Mouse (Mus musculus) small intestine, adult 2 months (tissue): ENCODE data around the gene Mfap4. TPM values are rescaled to one million over a fixed set of nuclear protein-coding genes. Genes with fewer than 3 reads are reported as not detected.

Experiments
- H3K27ac ChIP-seq: fragments of 200-500 bp; 2 replicates; pipeline ENCODE4 v1.5.1; 2012; ENCODE audit warnings: low read depth, low read length, control low read depth, inconsistent platforms; ENCODE audit not compliant: insufficient read depth
- H3K27me3 ChIP-seq: fragments of 200-500 bp; 2 replicates; pipeline ENCODE4 v1.6.1; 2012; ENCODE audit warnings: mild to moderate bottlenecking, moderate library complexity, low read length, inconsistent platforms; ENCODE audit not compliant: control insufficient read depth, insufficient read depth
- H3K36me3 ChIP-seq: fragments of 200-500 bp; 2 replicates; pipeline ENCODE4 v1.6.1; 2012; ENCODE audit warnings: mild to moderate bottlenecking, low read length, control low read depth, inconsistent platforms; ENCODE audit not compliant: control insufficient read depth, insufficient read depth
- H3K4me1 ChIP-seq: fragments of 200-500 bp; 2 replicates; pipeline ENCODE4 v1.6.1; 2012; ENCODE audit warnings: low read length, inconsistent platforms, mixed read lengths; ENCODE audit not compliant: control insufficient read depth, insufficient read depth, insufficient read length
- H3K4me3 ChIP-seq: fragments of 200-500 bp; 2 replicates; pipeline ENCODE4 v1.5.1; 2012; ENCODE audit warnings: low read depth, mild to moderate bottlenecking, control low read depth, inconsistent platforms, low read length, moderate library complexity
- CTCF ChIP-seq: fragments of 200-500 bp; IDR thresholded peaks from 2 replicates; pipeline ENCODE4 v1.5.1; 2012; ENCODE audit warnings: low read depth, mild to moderate bottlenecking, control low read depth, inconsistent platforms, low read length, moderate library complexity, mixed read lengths; ENCODE audit not compliant: insufficient replicate concordance, insufficient read length; ENCODE audit errors: extremely low read depth
- POLR2A ChIP-seq: fragments of 200-500 bp; IDR thresholded peaks from 2 replicates; pipeline ENCODE4 v1.6.1; 2012; ENCODE audit warnings: low read depth, mild to moderate bottlenecking, control low read depth, inconsistent platforms, low read length, moderate library complexity
- WGBS: fragments of 180-500 bp; shearing (Covaris S2); methylation state at CpG from one replicate; pipeline ENCODE4 v1.1.7; 2018; 5-methylcytosine and 5-hydroxymethylcytosine counted together
- polyA plus RNA-seq: library from polyadenylated mRNA; depleted of rRNA; stranded (reverse); fragments of >200 nt; gene quantifications from 2 replicates; pipeline ENCODE4 v1.2.3, GENCODE M21; 2012

Gene Mfap4
- polyA plus RNA-seq, 1 experiment: 43.0 TPM

GRCm38 (mm10) chr11:61484256-61484612, 997 bp upstream of the Mfap4 start:
- Histone ChIP-seq H3K27ac (no peak overlapping the region), H3K4me3 (no peak overlapping the region), H3K27me3 (no peaks in the 10 kb centered on the region), H3K4me1 (no peaks in the 10 kb centered on the region), H3K36me3 (peaks cover 9% of the 10 kb centered on the region)
- no peak for TF ChIP-seq CTCF
- TF ChIP-seq POLR2A: no peak
- WGBS: 49% methylated on average over 10 of the region's 10 CpGs

DNA sequence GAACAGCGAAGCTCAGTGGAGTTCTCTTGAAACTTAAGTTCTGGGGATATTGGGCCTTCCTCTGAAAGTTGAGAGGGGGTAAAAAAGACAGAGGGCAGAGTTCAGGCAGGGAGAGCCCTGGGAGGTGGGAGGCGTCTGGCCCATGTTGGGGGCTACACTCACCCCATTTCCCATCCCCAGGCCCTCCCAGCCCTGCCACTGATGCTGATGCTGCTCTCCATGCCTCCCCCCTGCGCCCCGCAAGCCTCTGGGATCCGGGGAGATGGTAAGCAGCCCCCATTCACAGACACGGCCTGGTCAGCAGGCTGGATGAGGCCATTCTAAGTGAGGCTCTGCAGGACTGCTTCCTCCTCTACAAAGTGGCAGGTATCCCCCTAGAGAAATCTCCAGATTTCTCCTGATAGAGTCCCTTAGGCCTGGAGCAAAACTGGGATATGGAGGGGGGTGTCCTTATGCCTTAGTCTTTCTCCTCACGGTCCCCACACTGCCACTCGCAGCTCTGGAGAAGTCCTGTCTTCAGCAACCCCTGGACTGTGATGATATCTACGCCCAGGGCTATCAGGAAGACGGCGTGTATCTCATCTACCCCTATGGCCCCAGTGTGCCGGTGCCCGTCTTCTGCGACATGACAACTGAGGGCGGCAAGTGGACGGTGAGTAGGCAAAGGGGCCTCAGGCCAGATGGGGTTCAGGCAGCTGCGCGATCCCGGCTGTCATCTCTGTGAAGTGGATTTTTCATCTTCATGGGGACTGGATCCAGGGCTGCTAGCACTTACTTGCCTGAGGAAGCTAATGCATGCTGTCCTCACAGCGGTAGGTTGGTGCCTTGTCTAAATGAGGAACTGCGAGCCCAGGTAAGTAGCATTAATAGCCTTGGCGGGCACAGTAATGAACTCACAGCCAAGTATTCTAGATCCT, 568 bp downstream of the Mfap4 start:
- no peaks in the 10 kb centered on the region for H3K4me1 ChIP-seq
- H3K27ac ChIP-seq: no peak overlapping the region; the same call in 1 of the 2 replicates
- peak overlapping the region; percentile 2; the same call in 1 of the 2 replicates for H3K4me3 ChIP-seq
- no peak for TF ChIP-seq POLR2A
- no peak for TF ChIP-seq CTCF
- H3K36me3 ChIP-seq: peaks cover 21% of the 10 kb centered on the region
- WGBS: 76% methylated on average over 22 of the region's 22 CpGs
- no peaks in the 10 kb centered on the region for H3K27me3 ChIP-seq

GRCm38 (mm10) chr11:61486458-61487219, 1.4 kb downstream of the Mfap4 start:
- TF ChIP-seq CTCF (no peak), POLR2A (no peak)
- no peak overlapping the region for H3K27ac ChIP-seq
- 83% methylated on average over 14 of the region's 14 CpGs for WGBS
- no peaks in the 10 kb centered on the region; the same call in 1 of the 2 replicates for H3K4me1 ChIP-seq
- peaks cover 28% of the 10 kb centered on the region for H3K36me3 ChIP-seq
- no peak overlapping the region for H3K4me3 ChIP-seq
- H3K27me3 ChIP-seq: no peaks in the 10 kb centered on the region

DNA sequence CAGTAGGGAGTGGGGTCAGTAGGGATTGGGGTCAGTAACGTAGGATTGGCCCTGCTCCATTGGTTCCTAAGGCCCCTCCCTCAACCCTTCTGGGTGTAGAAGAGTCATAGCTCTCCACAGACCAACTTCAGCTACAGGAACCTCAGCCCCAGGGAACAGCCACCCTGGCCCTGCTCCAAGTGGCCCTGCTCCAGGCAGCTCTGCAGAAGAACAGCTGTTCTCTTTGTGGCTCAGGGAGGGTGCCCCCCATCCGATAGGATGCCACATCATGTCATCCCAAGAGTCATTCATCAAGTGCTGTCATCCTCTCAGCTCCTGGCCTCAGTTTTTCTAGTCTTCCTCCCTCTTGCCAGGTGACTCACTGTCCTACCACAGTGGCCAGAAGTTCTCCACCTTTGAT, 2.2 kb downstream of the Mfap4 start:
- WGBS: 39% methylated on average over 2 of the region's 2 CpGs
- H3K27me3 ChIP-seq: no peaks in the 10 kb centered on the region
- TF ChIP-seq POLR2A (no peak), CTCF (no peak)
- H3K4me1 ChIP-seq: no peaks in the 10 kb centered on the region; the same call in 1 of the 2 replicates
- H3K27ac ChIP-seq: no peak overlapping the region
- H3K36me3 ChIP-seq: peaks cover 28% of the 10 kb centered on the region
- H3K4me3 ChIP-seq: no peak overlapping the region

- Histone ChIP-seq H3K4me1 (peaks cover under 1% of the 10 kb centered on the region), H3K27me3 (no peaks in the 10 kb centered on the region), H3K36me3 (peaks cover 28% of the 10 kb centered on the region), H3K4me3 (no peak overlapping the region), H3K27ac (no peak overlapping the region)
- 88% methylated on average over 7 of the region's 7 CpGs for WGBS
- TF ChIP-seq POLR2A (no peak), CTCF (no peak)
Measured at GRCm38 (mm10) chr11:61487936-61488335, 2.7 kb downstream of the Mfap4 start.

- 86% methylated on average over 2 of the region's 2 CpGs for WGBS
Measured at GRCm38 (mm10) chr11:61489085-61489484, 3.9 kb downstream of the Mfap4 start.

DNA sequence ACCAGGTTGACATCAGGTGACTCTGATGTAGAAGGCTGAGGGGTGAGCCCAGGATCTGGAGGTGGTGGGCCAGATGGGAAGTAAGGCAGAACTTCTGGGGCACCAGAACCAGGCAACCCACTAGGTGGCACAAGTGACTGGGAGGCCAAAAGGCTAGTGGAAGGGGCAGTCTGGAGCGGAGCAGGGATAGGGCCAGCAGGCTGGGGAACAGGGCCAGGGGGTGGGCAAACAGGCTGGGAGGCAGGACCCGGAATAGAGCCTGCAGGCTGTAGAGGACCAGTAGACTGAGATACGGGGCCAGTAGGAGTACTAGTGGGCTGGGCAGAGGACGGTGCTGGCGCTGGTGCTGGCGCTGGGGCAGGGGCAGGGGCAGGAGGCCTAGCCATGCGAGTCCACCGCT, 4.6 kb downstream of the Mfap4 start:
- TF ChIP-seq CTCF (no peak), POLR2A (no peak)
- H3K4me3 ChIP-seq: no peak overlapping the region
- H3K4me1 ChIP-seq: peaks cover 6% of the 10 kb centered on the region
- no peak overlapping the region for H3K27ac ChIP-seq
- peaks cover 28% of the 10 kb centered on the region for H3K36me3 ChIP-seq
- no peaks in the 10 kb centered on the region for H3K27me3 ChIP-seq
- 94% methylated on average over 8 of the region's 8 CpGs for WGBS

More at GRCm38 (mm10) chr11:61489085-61489484, 3.9 kb downstream of the Mfap4 start:
- no peak overlapping the region for H3K27ac ChIP-seq
- H3K36me3 ChIP-seq: peaks cover 28% of the 10 kb centered on the region
- H3K4me3 ChIP-seq: no peak overlapping the region
- H3K27me3 ChIP-seq: no peaks in the 10 kb centered on the region
- H3K4me1 ChIP-seq: peaks cover 6% of the 10 kb centered on the region
- TF ChIP-seq CTCF (no peak), POLR2A (no peak)
